ENCODE assay signal across 13 mouse cellular contexts in genomic region chr6:140167182-140167581, GRCm38 (mm10).
"Had no signal": no experiment of that assay in that cellular context is flagged by ENCODE, and none has a peak within 500 bp of the region (broad histone marks: within the 10 kb centered on the region; RNA-seq: fewer than 3 reads in every experiment).

No protein-coding gene starts in this region.

- H3K27ac ChIP-seq: limb, embryonic 13.5 days; liver, embryonic 14.5 days; midbrain, embryonic 10.5 days; neural tube, embryonic 12.5 days; stomach, embryonic 15.5 days had no signal

- H3K27me3 ChIP-seq: limb, embryonic 13.5 days; neural tube, embryonic 12.5 days; stomach, embryonic 15.5 days had no signal

- H3K9me3 ChIP-seq: limb, embryonic 13.5 days; stomach, embryonic 15.5 days had no signal

- H3K4me2 ChIP-seq: limb, embryonic 13.5 days; neural tube, embryonic 12.5 days; stomach, embryonic 15.5 days had no signal

- H3K36me3 ChIP-seq: limb, embryonic 13.5 days; midbrain, embryonic 10.5 days; neural tube, embryonic 12.5 days; stomach, embryonic 15.5 days had no signal

- H3K4me3 ChIP-seq: limb, embryonic 13.5 days; midbrain, embryonic 10.5 days; myocyte; neural tube, embryonic 12.5 days; stomach, embryonic 15.5 days had no signal

- DNase-seq: kidney, adult 8-10 months; kidney, postnatal 25 days; layer of hippocampus, postnatal 36 days; lung, adult 18-20 months; retina, postnatal 1 day; right cerebral cortex, postnatal 4 days; thymus, postnatal 36 days had no signal

- H3K4me1 ChIP-seq: midbrain, embryonic 10.5 days; neural tube, embryonic 12.5 days; stomach, embryonic 15.5 days had no signal

- H3K9ac ChIP-seq: limb, embryonic 13.5 days; liver, embryonic 14.5 days; neural tube, embryonic 12.5 days; stomach, embryonic 15.5 days had no signal
